Mouse (Mus musculus) CH12.LX (cell line): ENCODE data around the gene Slc45a1. TPM values are rescaled to one million over a fixed set of nuclear protein-coding genes. Genes with fewer than 3 reads are reported as not detected.

Source experiments
- DNase-seq: peaks from one replicate; pipeline ENCODE4 v3.0.0-alpha.2; 2013; ENCODE audit errors: extremely low read depth
- H3K27ac ChIP-seq: 2 replicates; pipeline ENCODE4 v1.5.1; 2012; ENCODE audit warnings: low read depth, mild to moderate bottlenecking, control low read depth, moderate library complexity; ENCODE audit not compliant: insufficient read depth
- H3K27me3 ChIP-seq: replicated peaks from 2 replicates; pipeline ENCODE3; 2012; ENCODE audit warnings: inconsistent platforms
- H3K36me3 ChIP-seq, 2 experiments: replicated peaks in 1 of 2; 2 replicates each; pipeline versions ENCODE3 to v1.6.1; 2012; ENCODE audit warnings: inconsistent platforms in 1 of 2, low read length in 1 of 2, mild to moderate bottlenecking in 1 of 2, mixed read lengths in 1 of 2, moderate library complexity in 1 of 2; ENCODE audit not compliant: control insufficient read depth in 1 of 2, insufficient read depth in 1 of 2
- H3K4me1 ChIP-seq, 2 experiments: 2 replicates each; pipeline ENCODE4 v1.6.1; 2012; ENCODE audit warnings: inconsistent platforms in 1 of 2, moderate library complexity in 1 of 2; ENCODE audit not compliant: insufficient read depth in 2 of 2, control insufficient read depth in 1 of 2
- H3K4me2 ChIP-seq: 2 replicates; pipeline ENCODE4 v1.6.1; 2012; ENCODE audit warnings: low read depth, mild to moderate bottlenecking, control low read depth; ENCODE audit not compliant: poor library complexity, insufficient read depth, severe bottlenecking
- H3K4me3 ChIP-seq, 3 experiments: fragments of 150-350 bp in 1 of 3; sonication (generic) in 1 of 3; replicated peaks in 1 of 3; 2 replicates each; pipeline versions ENCODE3 to v1.5.1; 2011 to 2012; ENCODE audit warnings: low read depth in 2 of 3, low read length in 2 of 3, mild to moderate bottlenecking in 2 of 3, moderate library complexity in 2 of 3, control low read depth in 1 of 3, improper control_type of control experiment in 1 of 3, inconsistent platforms in 1 of 3, mixed read lengths in 1 of 3; ENCODE audit not compliant: poor library complexity in 1 of 3
- H3K79me2 ChIP-seq: replicated peaks from 2 replicates; pipeline ENCODE4 v1.6.1; 2012; ENCODE audit warnings: mild to moderate bottlenecking, moderate library complexity; ENCODE audit not compliant: control insufficient read depth, poor library complexity, insufficient read depth, severe bottlenecking; ENCODE audit errors: extremely low read depth
- H3K9ac ChIP-seq: 2 replicates; pipeline ENCODE4 v1.6.1; 2012; ENCODE audit warnings: low read depth, mild to moderate bottlenecking, control low read depth, moderate library complexity; ENCODE audit not compliant: insufficient read depth
- H3K9me3 ChIP-seq: replicated peaks from 2 replicates; pipeline ENCODE3; 2012; ENCODE audit warnings: low read length, inconsistent platforms, mixed read lengths
- BHLHE40 ChIP-seq: IDR thresholded peaks from 2 replicates; pipeline ENCODE4 v1.6.1; 2011; ENCODE audit warnings: mild to moderate bottlenecking, low read depth, low read length, improper control_type of control experiment
- CHD1 ChIP-seq: IDR thresholded peaks from 2 replicates; pipeline ENCODE4 v1.6.1; 2012; ENCODE audit warnings: low read depth, low read length, improper control_type of control experiment, inconsistent platforms
- CTCF ChIP-seq, 2 experiments: IDR thresholded peaks in 1 of 2; conservative IDR thresholded peaks in 1 of 2; 2 replicates each; pipeline ENCODE4 v1.5.1; 2011 to 2012; ENCODE audit warnings: low read depth in 2 of 2, low read length in 2 of 2, improper control_type of control experiment in 1 of 2, inconsistent platforms in 1 of 2, mild to moderate bottlenecking in 1 of 2, moderate library complexity in 1 of 2
- E2F4 ChIP-seq: IDR thresholded peaks from 2 replicates; pipeline ENCODE4 v1.6.1; 2011; ENCODE audit warnings: low read depth, low read length, improper control_type of control experiment; ENCODE audit not compliant: insufficient replicate concordance
- ELF1 ChIP-seq: IDR thresholded peaks from 2 replicates; pipeline ENCODE4 v1.6.1; 2014; ENCODE audit warnings: low read depth, mild to moderate bottlenecking, inconsistent platforms, low read length, improper control_type of control experiment
- EP300 ChIP-seq: IDR thresholded peaks from 2 replicates; pipeline ENCODE4 v1.6.1; 2011; ENCODE audit warnings: low read length, improper control_type of control experiment
- HCFC1 ChIP-seq: IDR thresholded peaks from 2 replicates; pipeline ENCODE4 v1.6.1; 2012; ENCODE audit warnings: low read depth, mild to moderate bottlenecking, inconsistent platforms, low read length, improper control_type of control experiment
- JUN ChIP-seq: IDR thresholded peaks from 2 replicates; pipeline ENCODE4 v1.6.1; 2011; ENCODE audit warnings: low read depth, mild to moderate bottlenecking, low read length, improper control_type of control experiment, moderate library complexity; ENCODE audit not compliant: insufficient read depth
- MAFK ChIP-seq: IDR thresholded peaks from 2 replicates; pipeline ENCODE4 v1.6.1; 2011; ENCODE audit warnings: low read length, improper control_type of control experiment; ENCODE audit not compliant: insufficient replicate concordance
- MAX ChIP-seq: IDR thresholded peaks from 2 replicates; pipeline ENCODE4 v1.6.1; 2011; ENCODE audit warnings: low read length, improper control_type of control experiment
- MEF2A ChIP-seq: IDR thresholded peaks from 2 replicates; pipeline ENCODE4 v1.6.1; 2014; ENCODE audit warnings: low read depth, mild to moderate bottlenecking, inconsistent platforms, low read length, improper control_type of control experiment, borderline replicate concordance
- MXI1 ChIP-seq: IDR thresholded peaks from 2 replicates; pipeline ENCODE4 v1.6.1; 2011; ENCODE audit warnings: mild to moderate bottlenecking, low read depth, low read length, improper control_type of control experiment
- MYC ChIP-seq: IDR thresholded peaks from 2 replicates; pipeline ENCODE4 v1.6.1; 2011; ENCODE audit warnings: low read depth, mild to moderate bottlenecking, improper control_type of control experiment, low read length
- NELFE ChIP-seq: IDR thresholded peaks from 2 replicates; pipeline ENCODE4 v1.6.1; 2011; ENCODE audit warnings: low read depth, low read length, improper control_type of control experiment
- PAX5 ChIP-seq: IDR thresholded peaks from 2 replicates; pipeline ENCODE4 v1.6.1; 2012; ENCODE audit warnings: low read length, inconsistent platforms, mixed read lengths
- POLR2AphosphoS2 ChIP-seq: IDR thresholded peaks from 2 replicates; pipeline ENCODE4 v1.6.1; 2011; ENCODE audit warnings: low read depth, low read length, improper control_type of control experiment
- RAD21 ChIP-seq: IDR thresholded peaks from 2 replicates; pipeline ENCODE4 v1.6.1; 2011; ENCODE audit warnings: low read depth, mild to moderate bottlenecking, low read length, improper control_type of control experiment, moderate library complexity
- RCOR1 ChIP-seq: conservative IDR thresholded peaks from 2 replicates; pipeline ENCODE4 v1.6.1; 2012; ENCODE audit warnings: low read depth, mild to moderate bottlenecking, inconsistent platforms, low read length, improper control_type of control experiment
- SMC3 ChIP-seq: IDR thresholded peaks from 2 replicates; pipeline ENCODE4 v1.6.1; 2011; ENCODE audit warnings: low read depth, low read length, improper control_type of control experiment
- TBP ChIP-seq: conservative IDR thresholded peaks from 2 replicates; pipeline ENCODE4 v1.6.1; 2011; ENCODE audit warnings: low read depth, low read length, improper control_type of control experiment
- USF1 ChIP-seq: IDR thresholded peaks from 2 replicates; pipeline ENCODE4 v1.6.1; 2014; ENCODE audit warnings: low read depth, mild to moderate bottlenecking, inconsistent platforms, low read length, improper control_type of control experiment
- USF2 ChIP-seq: conservative IDR thresholded peaks from 2 replicates; pipeline ENCODE4 v1.6.1; 2011; ENCODE audit warnings: low read depth, low read length, improper control_type of control experiment
- ZKSCAN1 ChIP-seq: IDR thresholded peaks from 2 replicates; pipeline ENCODE4 v1.6.1; 2012; ENCODE audit warnings: low read depth, inconsistent platforms, low read length, improper control_type of control experiment, borderline replicate concordance
- ZMIZ1 ChIP-seq: IDR thresholded peaks from 2 replicates; pipeline ENCODE4 v1.6.1; 2012; ENCODE audit warnings: low read depth, mild to moderate bottlenecking, inconsistent platforms, low read length, improper control_type of control experiment
- ZNF384 ChIP-seq: IDR thresholded peaks from 2 replicates; pipeline ENCODE4 v1.6.1; 2012; ENCODE audit warnings: low read depth, low read length, improper control_type of control experiment, inconsistent platforms
- dilution Hi-C: fragments of 300-500 bp; cut with MboI; formaldehyde crosslinking; loops from 2 replicates; pipeline ENCODE4 v1.14.3; 2020; ENCODE audit warnings: low sequenced_read_pairs; ENCODE audit not compliant: extremely low pct_unique_long_range_greater_than_20kb, extremely low pct_ligation_motif_present
- in situ Hi-C: fragments of 300-500 bp; cut with MboI; formaldehyde crosslinking; loops from 3 replicates; pipeline ENCODE4 v1.14.3; 2019; ENCODE audit warnings: low sequenced_read_pairs, low pct_ligation_motif_present, low pct_unique_long_range_greater_than_20kb, mixed read lengths
- polyA plus RNA-seq: library from polyadenylated mRNA; unstranded; fragments of >175 nt; gene quantifications from 2 replicates; pipeline ENCODE4 v1.2.1, GENCODE M21; 2012; ENCODE audit warnings: low read depth; ENCODE audit not compliant: insufficient read length
- total RNA-seq, 2 experiments: library from RNA; depleted of rRNA; stranded (reverse); fragments of 300-350 nt in 1 of 2; fragments of >200 nt in 1 of 2; gene quantifications; 2 replicates each; pipeline ENCODE4 v1.2.3; 2012 to 2014

The Slc45a1 gene
- total and polyA plus RNA-seq, 3 experiments = not detected

DNA sequence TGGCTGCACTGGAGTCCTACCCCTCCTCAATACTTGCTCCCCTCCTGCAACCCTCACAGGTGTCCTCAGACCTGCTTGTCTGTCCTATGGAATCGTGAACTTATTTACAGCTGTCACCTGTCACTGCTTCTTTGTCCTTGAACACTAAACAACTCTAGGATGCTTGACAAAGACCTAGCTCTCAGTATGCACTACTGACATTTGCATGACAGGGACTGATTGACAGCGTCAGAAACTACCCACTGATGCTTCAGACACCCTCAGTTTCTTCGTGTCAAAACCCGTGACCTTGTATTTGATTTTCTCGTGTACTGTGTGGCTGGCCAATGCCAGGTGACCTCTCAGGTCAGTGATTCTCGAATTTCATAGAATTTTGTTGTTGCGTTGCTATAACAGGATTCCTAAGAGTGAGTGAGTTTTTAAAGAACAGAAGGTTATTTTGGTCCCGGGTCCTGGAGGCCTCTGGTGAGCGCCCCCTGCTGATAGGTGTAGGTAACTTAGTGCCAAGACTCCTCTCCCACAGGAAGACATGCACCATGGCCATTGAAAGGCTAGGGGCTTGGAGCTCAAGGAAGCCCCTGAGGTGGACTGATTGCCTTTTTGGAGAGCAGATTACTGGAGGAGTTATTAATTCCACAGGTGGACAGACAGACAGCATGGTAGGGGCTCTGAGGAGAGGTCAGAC lies 8.1 kb upstream of the Slc45a1 start:
- H3K27ac ChIP-seq = no peak overlapping the region
- H3K27me3 ChIP-seq = no peaks in the 10 kb centered on the region
- TF ChIP-seq RAD21 = no peak
- TF ChIP-seq CTCF (conservative IDR thresholded peaks at IDR 0.05 in 1 of 2, IDR thresholded peaks at IDR 0.05 in 1 of 2; ENCODE audit: low read depth in 2 of 2, low read length in 2 of 2) = peak; percentile 32 to 61; a peak in 3 of 4 replicates
- no peak for TF ChIP-seq EP300
- no peak for TF ChIP-seq MEF2A
- no peaks in the 10 kb centered on the region for H3K79me2 ChIP-seq
- in situ Hi-C loops = loop anchor here (5.0 to 10.0 kb wide), 2 partner anchors 215 to 302 kb away; no protein-coding TSS in a partner anchor
- peak; percentile 48 for DNase-seq
- peaks cover 0 to 3% of the 10 kb centered on the region in 2 experiments; a peak in 3 of 4 replicates for H3K4me1 ChIP-seq
- no peak overlapping the region; the same call in 1 of the 2 replicates for H3K4me2 ChIP-seq
- H3K36me3 ChIP-seq = no peaks in the 10 kb centered on the region
- no peak overlapping the region for H3K9ac ChIP-seq
- no peak overlapping the region for H3K4me3 ChIP-seq
- dilution Hi-C loops = no loop called here
- peaks cover 5% of the 10 kb centered on the region for H3K9me3 ChIP-seq

- Histone ChIP-seq H3K79me2 (no peaks in the 10 kb centered on the region), H3K27me3 (peaks cover 2% of the 10 kb centered on the region), H3K4me1 (peaks cover 8 to 10% of the 10 kb centered on the region in 2 experiments), H3K9ac (no peak overlapping the region), H3K27ac (no peak overlapping the region), H3K9me3 (peaks cover 5% of the 10 kb centered on the region), H3K4me2 (no peak overlapping the region), H3K4me3 (no peak overlapping the region), H3K36me3 (no peaks in the 10 kb centered on the region)
- dilution Hi-C loops (no loop called here), in situ Hi-C loops (loop anchor here (5.0 kb wide), 1 partner anchor 306 kb away; no protein-coding TSS in a partner anchor)
- TF ChIP-seq JUN (no peak), USF2 (no peak), MAFK (no peak)
- DNase-seq = no peak
These were observed 4.5 kb upstream of the Slc45a1 start for GRCm38 (mm10) chr4:150656504-150656903.

DNA sequence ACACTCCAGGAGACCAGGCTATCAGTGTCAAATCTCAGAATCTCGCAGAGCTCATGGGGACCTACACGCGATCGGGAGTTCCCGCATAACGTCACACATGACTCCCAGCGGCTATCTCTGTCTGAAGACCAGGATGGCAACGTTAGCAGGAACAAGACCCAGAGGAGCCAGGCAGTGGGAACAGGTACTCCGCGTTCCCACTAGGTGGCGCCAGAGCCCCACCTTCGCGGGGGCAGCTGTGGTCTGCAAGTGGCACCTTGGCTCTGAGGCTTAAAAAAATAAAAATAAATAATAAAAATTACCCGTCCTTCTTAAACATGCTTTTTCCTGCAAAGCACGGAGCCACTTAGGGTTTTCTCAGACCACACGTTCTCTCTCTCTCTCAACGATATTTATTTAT lies 4.0 kb upstream of the Slc45a1 start:
- Histone ChIP-seq H3K9ac (no peak overlapping the region), H3K9me3 (peaks cover 5% of the 10 kb centered on the region), H3K4me1 (peaks cover 8 to 10% of the 10 kb centered on the region in 2 experiments), H3K4me3 (no peak overlapping the region), H3K79me2 (no peaks in the 10 kb centered on the region), H3K36me3 (no peaks in the 10 kb centered on the region), H3K27ac (no peak overlapping the region), H3K27me3 (peaks cover 2% of the 10 kb centered on the region), H3K4me2 (no peak overlapping the region)
- in situ Hi-C loops (loop anchor here (5.0 kb wide), 1 partner anchor 306 kb away; no protein-coding TSS in a partner anchor), dilution Hi-C loops (no loop called here)
- DNase-seq = peak; percentile 68
- TF ChIP-seq ELF1 (no peak), ZKSCAN1 (no peak), SMC3 (peak; percentile 83), EP300 (no peak), HCFC1 (no peak), POLR2AphosphoS2 (no peak), E2F4 (no peak), MEF2A (no peak), RAD21 (peak; percentile 94), ZNF384 (peak; percentile 76), TBP (no peak), MXI1 (no peak), NELFE (no peak), MYC (no peak), MAX (no peak), ZMIZ1 (no peak), PAX5 (no peak), USF1 (no peak), RCOR1 (no peak), MAFK (no peak), CHD1 (no peak), BHLHE40 (no peak)
